Mouse (Mus musculus) lung, embryonic 14.5 days (tissue): ENCODE measurements around the gene Gm28635. TPM values are rescaled to one million over a fixed set of nuclear protein-coding genes. Genes with fewer than 3 reads are reported as not detected.

Experiments used
- ATAC-seq: fragments of 200-750 bp; cut with Nextera tagmentation; 2 replicates; pipeline ENCODE4 v1.8.0; 2017; ENCODE audit warnings: mild to moderate bottlenecking, moderate TSS enrichment, moderate library complexity; ENCODE audit not compliant: insufficient read depth
- DNase-seq: peaks from one replicate; pipeline ENCODE4 v3.0.0-alpha.2; 2015
- H3K27ac ChIP-seq: fragments of 300-500 bp; sonication (generic); 2 replicates; pipeline ENCODE4 v1.5.1; 2014; ENCODE audit warnings: low read depth, mild to moderate bottlenecking, moderate library complexity
- H3K27me3 ChIP-seq: fragments of 300-500 bp; sonication (generic); 2 replicates; pipeline ENCODE4 v1.6.1; 2014; ENCODE audit warnings: low read length, control low read depth; ENCODE audit not compliant: insufficient read depth
- H3K36me3 ChIP-seq: fragments of 300-500 bp; sonication (generic); 2 replicates; pipeline ENCODE4 v1.6.1; 2014; ENCODE audit warnings: control low read depth; ENCODE audit not compliant: insufficient read depth
- H3K4me1 ChIP-seq: fragments of 300-500 bp; sonication (generic); 2 replicates; pipeline ENCODE4 v1.6.1; 2014; ENCODE audit warnings: antibody characterized with exemption, control low read depth; ENCODE audit not compliant: insufficient read depth
- H3K4me2 ChIP-seq: fragments of 300-500 bp; sonication (generic); 2 replicates; pipeline ENCODE4 v1.6.1; 2014; ENCODE audit warnings: mild to moderate bottlenecking
- H3K4me3 ChIP-seq: fragments of 300-500 bp; sonication (generic); 2 replicates; pipeline ENCODE4 v1.5.1; 2014; ENCODE audit warnings: low read depth, low read length
- H3K9ac ChIP-seq: fragments of 300-500 bp; sonication (generic); 2 replicates; pipeline ENCODE4 v1.6.1; 2014
- H3K9me3 ChIP-seq: fragments of 300-500 bp; sonication (generic); 2 replicates; pipeline ENCODE4 v1.6.1; 2016; ENCODE audit warnings: low read depth, low read length, control low read depth
- CTCF ChIP-seq: IDR thresholded peaks from 2 replicates; pipeline ENCODE4 v1.5.1; 2016; ENCODE audit warnings: antibody characterized with exemption, low read depth
- WGBS: fragments of 180-500 bp; shearing (Covaris S2); extraction: QIAGEN DNeasy Blood & Tissue Kit; methylation state at CpG from one replicate; pipeline ENCODE4 v1.1.7; 2014; 5-methylcytosine and 5-hydroxymethylcytosine counted together
- polyA plus RNA-seq: library from polyadenylated mRNA; unstranded; fragments of >200 nt; fragmentation: Nextera tagmentation; extraction: Ambion mirVana; gene quantifications from 2 replicates; pipeline ENCODE4 v1.2.1, GENCODE M21; 2014

Gene Gm28635
- polyA plus RNA-seq, 1 experiment from 2014 or later: not detected

DNA sequence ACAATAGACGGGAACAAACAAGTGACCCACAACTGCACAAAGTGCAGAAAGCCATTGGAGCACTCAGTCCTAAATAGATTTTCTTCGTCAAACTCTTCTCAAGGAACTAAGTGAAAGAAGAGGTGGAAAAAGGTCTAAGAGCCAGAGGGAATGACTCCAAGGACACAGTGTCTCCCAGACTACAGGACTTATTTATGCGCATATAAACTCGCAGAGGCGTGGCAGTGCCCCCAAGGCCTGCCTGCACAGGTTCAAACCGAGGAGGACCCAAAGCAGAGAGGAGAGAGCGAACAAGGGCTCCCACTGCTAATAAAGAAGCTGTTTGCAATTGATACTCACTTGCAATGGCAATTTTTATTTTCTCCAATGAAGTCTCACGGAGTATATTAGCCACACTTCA lies 92.1 kb downstream of the Gm28635 start:
- no peaks in the 10 kb centered on the region for H3K9me3 ChIP-seq
- H3K4me1 ChIP-seq: no peaks in the 10 kb centered on the region
- no peak overlapping the region for H3K9ac ChIP-seq
- H3K4me3 ChIP-seq: no peak overlapping the region
- peaks cover 14% of the 10 kb centered on the region; the same call in 1 of the 2 replicates for H3K36me3 ChIP-seq
- no peak for DNase-seq
- no peak overlapping the region for H3K27ac ChIP-seq
- no peak overlapping the region for H3K4me2 ChIP-seq
- no peak for TF ChIP-seq CTCF
- WGBS: 88% methylated on average over 8 of the region's 8 CpGs
- no peak for ATAC-seq
- H3K27me3 ChIP-seq: no peaks in the 10 kb centered on the region

- no peak overlapping the region for H3K27ac ChIP-seq
- no peaks in the 10 kb centered on the region for H3K9me3 ChIP-seq
- TF ChIP-seq CTCF: no peak
- no peaks in the 10 kb centered on the region for H3K27me3 ChIP-seq
- no peak overlapping the region for H3K4me3 ChIP-seq
- H3K4me1 ChIP-seq: no peaks in the 10 kb centered on the region
- 69% methylated on average over 5 of the region's 5 CpGs for WGBS
- no peak for ATAC-seq
- H3K4me2 ChIP-seq: no peak overlapping the region
- DNase-seq: no peak
- no peak overlapping the region for H3K9ac ChIP-seq
- no peaks in the 10 kb centered on the region; the same call in 1 of the 2 replicates for H3K36me3 ChIP-seq
These were observed 95.6 kb downstream of the Gm28635 start for GRCm38 (mm10) chr2:84582286-84582685.

DNA sequence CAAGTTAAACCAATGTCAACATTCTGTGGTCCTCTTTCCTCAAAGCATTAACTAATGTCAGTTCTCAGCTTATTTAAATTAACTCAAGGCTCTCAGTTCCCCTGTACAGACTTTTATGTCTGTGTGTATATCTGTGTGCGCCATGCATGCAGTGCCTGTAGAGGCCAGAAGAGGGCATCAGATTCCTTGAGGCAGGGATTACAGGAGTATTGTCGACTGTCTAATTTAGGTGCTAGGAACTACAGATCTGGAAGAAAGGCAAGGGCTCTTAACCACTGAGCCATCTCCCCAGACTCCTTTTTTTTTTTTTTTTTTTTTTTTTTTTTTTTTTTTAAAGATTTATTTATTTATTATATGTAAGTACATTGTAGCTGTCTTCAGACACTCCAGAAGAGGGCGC lies 96.6 kb downstream of the Gm28635 start:
- DNase-seq: peak; percentile 24
- ATAC-seq: no peak
- no peaks in the 10 kb centered on the region for H3K27me3 ChIP-seq
- H3K4me2 ChIP-seq: no peak overlapping the region
- H3K4me3 ChIP-seq: no peak overlapping the region
- H3K9me3 ChIP-seq: no peaks in the 10 kb centered on the region
- no peaks in the 10 kb centered on the region for H3K4me1 ChIP-seq
- peak; percentile 46 for TF ChIP-seq CTCF
- H3K27ac ChIP-seq: no peak overlapping the region
- H3K36me3 ChIP-seq: no peaks in the 10 kb centered on the region; the same call in 1 of the 2 replicates
- 85% methylated on average over 2 of the region's 3 CpGs for WGBS
- no peak overlapping the region for H3K9ac ChIP-seq

- 88% methylated on average over 2 of the region's 2 CpGs for WGBS
- ATAC-seq (no peak), DNase-seq (no peak)
- Histone ChIP-seq H3K9ac (no peak overlapping the region), H3K4me3 (no peak overlapping the region), H3K36me3 (no peaks in the 10 kb centered on the region; the same call in 1 of the 2 replicates), H3K9me3 (no peaks in the 10 kb centered on the region), H3K4me1 (no peaks in the 10 kb centered on the region), H3K4me2 (no peak overlapping the region), H3K27ac (no peak overlapping the region), H3K27me3 (no peaks in the 10 kb centered on the region)
- no peak for TF ChIP-seq CTCF
These were observed 98.5 kb downstream of the Gm28635 start for GRCm38 (mm10) chr2:84579311-84579710.

DNA sequence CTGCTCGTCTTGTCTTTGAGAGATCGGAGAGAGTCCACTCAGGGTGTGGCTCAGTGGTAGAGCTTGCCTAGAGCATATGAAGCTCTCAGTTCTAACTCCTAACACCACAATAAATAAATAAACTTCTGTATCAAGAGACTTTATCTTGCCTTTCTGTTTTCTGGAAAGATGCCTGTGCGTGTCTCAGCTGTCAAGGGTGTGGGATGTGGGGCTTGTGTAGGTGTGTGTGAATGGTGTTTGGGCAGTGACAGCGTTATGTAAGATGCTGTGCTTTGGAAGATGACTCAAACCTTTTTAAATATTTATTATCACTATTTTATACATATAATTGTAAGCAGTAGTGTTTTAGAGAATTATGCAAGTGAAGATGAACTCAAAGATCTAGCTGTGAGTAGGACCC lies 103.7 kb downstream of the Gm28635 start:
- Histone ChIP-seq H3K36me3 (no peaks in the 10 kb centered on the region), H3K4me2 (no peak overlapping the region), H3K4me3 (no peak overlapping the region), H3K27me3 (no peaks in the 10 kb centered on the region), H3K4me1 (no peaks in the 10 kb centered on the region), H3K9ac (no peak overlapping the region), H3K9me3 (no peaks in the 10 kb centered on the region), H3K27ac (no peak overlapping the region)
- WGBS: 83% methylated on average over 4 of the region's 4 CpGs
- no peak for TF ChIP-seq CTCF
- no peak for DNase-seq
- no peak for ATAC-seq

DNA sequence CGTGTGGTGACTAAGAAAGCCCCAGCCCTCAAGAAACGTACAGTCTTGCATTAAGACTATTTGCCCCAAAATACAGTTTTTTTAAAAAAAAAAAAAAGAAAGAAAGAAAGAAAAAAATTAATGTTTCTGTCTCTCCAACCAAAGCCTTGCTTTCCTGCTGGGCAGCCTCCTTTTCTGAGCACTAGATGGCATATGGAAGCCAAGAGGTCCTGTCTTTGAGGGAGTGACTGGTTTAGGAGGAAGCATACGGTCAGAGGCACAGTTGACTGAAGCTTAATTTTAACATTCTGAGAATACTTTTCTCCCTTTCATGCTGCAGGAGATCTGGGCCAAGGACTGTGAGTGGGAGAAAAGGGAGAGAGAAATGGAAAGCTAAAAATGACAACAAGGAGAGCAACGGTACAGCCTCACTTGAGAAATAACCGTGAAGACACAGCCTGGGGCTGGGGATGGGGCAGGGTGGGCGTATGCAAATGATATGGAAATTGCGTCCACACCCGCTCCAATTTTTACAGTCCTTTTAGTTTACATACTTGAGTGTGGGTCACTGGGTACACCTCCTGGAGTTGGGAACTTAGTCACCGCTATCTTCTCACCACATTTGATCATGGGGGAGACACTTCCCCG lies 120.8 kb downstream of the Gm28635 start:
- Histone ChIP-seq H3K27me3 (no peaks in the 10 kb centered on the region), H3K9ac (no peak overlapping the region), H3K36me3 (no peaks in the 10 kb centered on the region), H3K9me3 (no peaks in the 10 kb centered on the region), H3K4me3 (peak overlapping the region; percentile 10), H3K27ac (no peak overlapping the region), H3K4me2 (peak overlapping the region; percentile 47), H3K4me1 (no peaks in the 10 kb centered on the region)
- ATAC-seq (peak; percentile 72; the same call in 1 of the 2 replicates), DNase-seq (peak; percentile 64)
- peak; percentile 52 for TF ChIP-seq CTCF
- WGBS: 49% methylated on average over 10 of the region's 10 CpGs

Other genes with a start within 250 kb of the Gm28635 start
- gene Tfpi, start 201.3 kb downstream of the Gm28635 start, polyA plus RNA-seq: 63.1 and 66.3 TPM in 2 replicates
- gene Ctnnd1, start 27.3 kb downstream of the Gm28635 start, polyA plus RNA-seq: 59.9 and 63.3 TPM in 2 replicates
- gene Btbd18, start 19.0 kb downstream of the Gm28635 start, polyA plus RNA-seq: 0.22 and 0.39 TPM in 2 replicates
- 419 and 427 TPM in 2 replicates for gene Selenoh, start 7.3 kb downstream of the Gm28635 start, polyA plus RNA-seq
- gene Med19, start 361 bp upstream of the Gm28635 start, polyA plus RNA-seq: 44.8 and 45.4 TPM in 2 replicates
- gene Tmx2, start 1.1 kb upstream of the Gm28635 start, polyA plus RNA-seq: 110 and 117 TPM in 2 replicates
- 30.8 and 31.0 TPM in 2 replicates for gene Zdhhc5, start 37.1 kb upstream of the Gm28635 start, polyA plus RNA-seq
- 25.6 and 28.1 TPM in 2 replicates for gene Clp1, start 49.3 kb upstream of the Gm28635 start, polyA plus RNA-seq
- 6.4 and 7.4 TPM in 2 replicates for gene Ypel4, start 56.0 kb upstream of the Gm28635 start, polyA plus RNA-seq
- gene Gm19426, start 65.6 kb upstream of the Gm28635 start, polyA plus RNA-seq: 4.7 and 4.9 TPM in 2 replicates
- 65.4 and 70.3 TPM in 2 replicates for gene Serping1, start 97.4 kb upstream of the Gm28635 start, polyA plus RNA-seq
- 39.1 and 40.0 TPM in 2 replicates for gene Ube2l6, start 120.8 kb upstream of the Gm28635 start, polyA plus RNA-seq
- 0.11 and 0.24 TPM in 2 replicates for gene Smtnl1, start 144.6 kb upstream of the Gm28635 start, polyA plus RNA-seq
- 55.4 and 58.7 TPM in 2 replicates for gene Timm10, start 149.0 kb upstream of the Gm28635 start, polyA plus RNA-seq
- gene Slc43a1, start 160.8 kb upstream of the Gm28635 start, polyA plus RNA-seq: 18.8 and 20.2 TPM in 2 replicates
- 1.1 and 1.2 TPM in 2 replicates for gene Rtn4rl2, start 208.7 kb upstream of the Gm28635 start, polyA plus RNA-seq